Mouse (Mus musculus): ENCODE data around the gene Lekr1. TPM values are rescaled to one million over a fixed set of nuclear protein-coding genes. Genes with fewer than 3 reads are reported as not detected.

Lekr1 gene
- polyA plus RNA-seq, 1 experiment = 0.39 TPM

- no peaks in the 10 kb centered on the region for H3K79me3 ChIP-seq (ENCODE audit: low read depth)
- H3K79me2 ChIP-seq (ENCODE audit: control insufficient read depth, insufficient read depth) = no peaks in the 10 kb centered on the region
- H3ac ChIP-seq (ENCODE audit: control insufficient read depth, insufficient read length, low read depth) = no peak overlapping the region
- TF ChIP-seq MAX (IDR thresholded peaks at IDR 0.05) (no peak), USF1 (IDR thresholded peaks at IDR 0.05; ENCODE audit: low read depth) (no peak), MYOD1 (IDR thresholded peaks at IDR 0.05; ENCODE audit: control insufficient read depth, insufficient read length, low read depth) (no peak), CTCF (IDR thresholded peaks at IDR 0.05; ENCODE audit: control insufficient read depth, insufficient read depth, insufficient read length) (no peak), CEBPB (IDR thresholded peaks at IDR 0.05; ENCODE audit: low read depth) (no peak), MYOG (IDR thresholded peaks at IDR 0.05; ENCODE audit: control insufficient read depth, extremely low read depth, insufficient read length) (no peak), FOSL1 (IDR thresholded peaks at IDR 0.05; ENCODE audit: insufficient read depth, low read length, poor library complexity, severe bottlenecking) (no peak)
- H3K27me3 ChIP-seq (ENCODE audit: control insufficient read depth, insufficient read depth, insufficient read length) = no peaks in the 10 kb centered on the region
- no peak overlapping the region for H3K4me3 ChIP-seq (ENCODE audit: insufficient read depth, poor library complexity, severe bottlenecking)
- H3K36me3 ChIP-seq (ENCODE audit: control insufficient read depth, insufficient read depth) = no peaks in the 10 kb centered on the region
These were observed 150.0 kb downstream of the Lekr1 start for GRCm38 (mm10) chr3:65816012-65816411.

- Histone ChIP-seq H3K79me3 (ENCODE audit: low read depth) (no peaks in the 10 kb centered on the region), H3K79me2 (ENCODE audit: control insufficient read depth, insufficient read depth) (no peaks in the 10 kb centered on the region), H3ac (ENCODE audit: control insufficient read depth, insufficient read length, low read depth) (no peak overlapping the region), H3K4me3 (ENCODE audit: insufficient read depth, poor library complexity, severe bottlenecking) (no peak overlapping the region), H3K27me3 (ENCODE audit: control insufficient read depth, insufficient read depth, insufficient read length) (no peaks in the 10 kb centered on the region), H3K36me3 (ENCODE audit: control insufficient read depth, insufficient read depth) (no peaks in the 10 kb centered on the region)
- TF ChIP-seq MYOD1 (IDR thresholded peaks at IDR 0.05; ENCODE audit: control insufficient read depth, insufficient read length, low read depth) = no peak
- TF ChIP-seq FOSL1 (IDR thresholded peaks at IDR 0.05; ENCODE audit: insufficient read depth, low read length, poor library complexity, severe bottlenecking) = no peak
These were observed 152.6 kb downstream of the Lekr1 start for GRCm38 (mm10) chr3:65818597-65818996.

GRCm38 (mm10) chr3:65819841-65820240 lies 153.8 kb downstream of the Lekr1 start:
- no peaks in the 10 kb centered on the region for H3K79me2 ChIP-seq (ENCODE audit: control insufficient read depth, insufficient read depth)
- H3K27me3 ChIP-seq (ENCODE audit: control insufficient read depth, insufficient read depth, insufficient read length) = no peaks in the 10 kb centered on the region
- no peak overlapping the region for H3ac ChIP-seq (ENCODE audit: control insufficient read depth, insufficient read length, low read depth)
- TF ChIP-seq USF1 (IDR thresholded peaks at IDR 0.05; ENCODE audit: low read depth) (no peak), CEBPB (IDR thresholded peaks at IDR 0.05; ENCODE audit: low read depth) (no peak), FOSL1 (IDR thresholded peaks at IDR 0.05; ENCODE audit: insufficient read depth, low read length, poor library complexity, severe bottlenecking) (no peak), MAX (IDR thresholded peaks at IDR 0.05) (no peak), MYOG (IDR thresholded peaks at IDR 0.05; ENCODE audit: control insufficient read depth, extremely low read depth, insufficient read length) (no peak), CTCF (IDR thresholded peaks at IDR 0.05; ENCODE audit: control insufficient read depth, insufficient read depth, insufficient read length) (no peak), MYOD1 (IDR thresholded peaks at IDR 0.05; ENCODE audit: control insufficient read depth, insufficient read length, low read depth) (no peak)
- H3K79me3 ChIP-seq (ENCODE audit: low read depth) = no peaks in the 10 kb centered on the region
- no peaks in the 10 kb centered on the region for H3K36me3 ChIP-seq (ENCODE audit: control insufficient read depth, insufficient read depth)
- no peak overlapping the region for H3K4me3 ChIP-seq (ENCODE audit: insufficient read depth, poor library complexity, severe bottlenecking)

- Histone ChIP-seq H3ac (ENCODE audit: control insufficient read depth, insufficient read length, low read depth) (no peak overlapping the region), H3K27me3 (ENCODE audit: control insufficient read depth, insufficient read depth, insufficient read length) (no peaks in the 10 kb centered on the region), H3K79me3 (ENCODE audit: low read depth) (no peaks in the 10 kb centered on the region), H3K79me2 (ENCODE audit: control insufficient read depth, insufficient read depth) (no peaks in the 10 kb centered on the region), H3K36me3 (ENCODE audit: control insufficient read depth, insufficient read depth) (no peaks in the 10 kb centered on the region), H3K4me3 (ENCODE audit: insufficient read depth, poor library complexity, severe bottlenecking) (no peak overlapping the region)
- TF ChIP-seq MYOG (IDR thresholded peaks at IDR 0.05; ENCODE audit: control insufficient read depth, extremely low read depth, insufficient read length) (no peak), MAX (IDR thresholded peaks at IDR 0.05) (no peak), MYOD1 (IDR thresholded peaks at IDR 0.05; ENCODE audit: control insufficient read depth, insufficient read length, low read depth) (no peak), CTCF (IDR thresholded peaks at IDR 0.05; ENCODE audit: control insufficient read depth, insufficient read depth, insufficient read length) (no peak), USF1 (IDR thresholded peaks at IDR 0.05; ENCODE audit: low read depth) (no peak)
These were observed 158.9 kb downstream of the Lekr1 start for GRCm38 (mm10) chr3:65824886-65825285.

- no peak for TF ChIP-seq CEBPB (IDR thresholded peaks at IDR 0.05; ENCODE audit: low read depth)
- no peak for TF ChIP-seq CTCF (IDR thresholded peaks at IDR 0.05; ENCODE audit: control insufficient read depth, insufficient read depth, insufficient read length)
- TF ChIP-seq MAX (IDR thresholded peaks at IDR 0.05) = no peak
- no peak for TF ChIP-seq MYOD1 (IDR thresholded peaks at IDR 0.05; ENCODE audit: control insufficient read depth, insufficient read length, low read depth)
- no peak for TF ChIP-seq MYOG (IDR thresholded peaks at IDR 0.05; ENCODE audit: control insufficient read depth, extremely low read depth, insufficient read length)
- TF ChIP-seq FOSL1 (IDR thresholded peaks at IDR 0.05; ENCODE audit: insufficient read depth, low read length, poor library complexity, severe bottlenecking) = no peak
- TF ChIP-seq USF1 (IDR thresholded peaks at IDR 0.05; ENCODE audit: low read depth) = no peak
- Histone ChIP-seq H3K27me3 (ENCODE audit: control insufficient read depth, insufficient read depth, insufficient read length) (no peaks in the 10 kb centered on the region), H3K36me3 (ENCODE audit: control insufficient read depth, insufficient read depth) (no peaks in the 10 kb centered on the region), H3K79me2 (ENCODE audit: control insufficient read depth, insufficient read depth) (no peaks in the 10 kb centered on the region), H3K4me3 (ENCODE audit: insufficient read depth, poor library complexity, severe bottlenecking) (no peak overlapping the region), H3ac (ENCODE audit: control insufficient read depth, insufficient read length, low read depth) (no peak overlapping the region), H3K79me3 (ENCODE audit: low read depth) (no peaks in the 10 kb centered on the region)
These were observed 160.7 kb downstream of the Lekr1 start for GRCm38 (mm10) chr3:65826716-65827115.

GRCm38 (mm10) chr3:65827400-65827799 lies 161.4 kb downstream of the Lekr1 start:
- H3K27me3 ChIP-seq (ENCODE audit: control insufficient read depth, insufficient read depth, insufficient read length) = no peaks in the 10 kb centered on the region
- no peak overlapping the region for H3K4me3 ChIP-seq (ENCODE audit: insufficient read depth, poor library complexity, severe bottlenecking)
- no peaks in the 10 kb centered on the region for H3K36me3 ChIP-seq (ENCODE audit: control insufficient read depth, insufficient read depth)
- no peaks in the 10 kb centered on the region for H3K79me2 ChIP-seq (ENCODE audit: control insufficient read depth, insufficient read depth)
- no peak for TF ChIP-seq MYOG (IDR thresholded peaks at IDR 0.05; ENCODE audit: control insufficient read depth, extremely low read depth, insufficient read length)
- no peak for TF ChIP-seq CEBPB (IDR thresholded peaks at IDR 0.05; ENCODE audit: low read depth)
- TF ChIP-seq USF1 (IDR thresholded peaks at IDR 0.05; ENCODE audit: low read depth) = no peak
- TF ChIP-seq CTCF (IDR thresholded peaks at IDR 0.05; ENCODE audit: control insufficient read depth, insufficient read depth, insufficient read length) = no peak
- H3K79me3 ChIP-seq (ENCODE audit: low read depth) = no peaks in the 10 kb centered on the region
- no peak overlapping the region for H3ac ChIP-seq (ENCODE audit: control insufficient read depth, insufficient read length, low read depth)

All from C2C12 (cell line).